Mouse (Mus musculus) liver, embryonic 11.5 days (tissue): ENCODE data around the gene Fsd2. TPM values are rescaled to one million over a fixed set of nuclear protein-coding genes. Genes with fewer than 3 reads are reported as not detected.

Experiments
- ATAC-seq: fragments of 200-750 bp; cut with Nextera tagmentation; replicated peaks from 2 replicates; pipeline ENCODE4 v1.8.0; 2017; ENCODE audit warnings: moderate number of reproducible peaks, mild to moderate bottlenecking, moderate TSS enrichment, moderate library complexity; ENCODE audit not compliant: low FRiP score
- DNase-seq: peaks from one replicate; pipeline ENCODE4 v3.0.0-alpha.2; 2017; ENCODE audit warnings: low spot score
- H3K27ac ChIP-seq: fragments of 300-500 bp; sonication (generic); 2 replicates; pipeline ENCODE4 v1.5.1; 2014; ENCODE audit warnings: mild to moderate bottlenecking, low read depth, low read length, control low read depth
- H3K27me3 ChIP-seq: fragments of 300-500 bp; sonication (generic); replicated peaks from 2 replicates; pipeline ENCODE4 v1.6.1; 2014; ENCODE audit warnings: low read length, mixed read lengths; ENCODE audit not compliant: control insufficient read depth, insufficient read depth
- H3K36me3 ChIP-seq: fragments of 300-500 bp; sonication (generic); 2 replicates; pipeline ENCODE4 v1.6.1; 2014; ENCODE audit warnings: mild to moderate bottlenecking, low read length, moderate library complexity, mixed read lengths; ENCODE audit not compliant: control insufficient read depth, insufficient read depth
- H3K4me1 ChIP-seq: fragments of 300-500 bp; sonication (generic); replicated peaks from 2 replicates; pipeline ENCODE4 v1.6.1; 2014; ENCODE audit warnings: low read length, mixed read lengths; ENCODE audit not compliant: control insufficient read depth, insufficient read depth
- H3K4me2 ChIP-seq: fragments of 300-500 bp; sonication (generic); 2 replicates; pipeline ENCODE4 v1.6.1; 2014; ENCODE audit warnings: mild to moderate bottlenecking, control low read depth, moderate library complexity
- H3K4me3 ChIP-seq: fragments of 300-500 bp; sonication (generic); 2 replicates; pipeline ENCODE4 v1.5.1; 2014; ENCODE audit warnings: low read depth, low read length, control low read depth
- H3K9ac ChIP-seq: fragments of 300-500 bp; sonication (generic); 2 replicates; pipeline ENCODE4 v1.6.1; 2014; ENCODE audit warnings: low read depth, low read length, control low read depth
- H3K9me3 ChIP-seq: fragments of 300-500 bp; sonication (generic); 2 replicates; pipeline ENCODE4 v1.6.1; 2016; ENCODE audit warnings: low read length, inconsistent platforms, mixed read lengths; ENCODE audit not compliant: control insufficient read depth
- WGBS: fragments of 180-500 bp; shearing (Covaris S2); extraction: QIAGEN DNeasy Blood & Tissue Kit; methylation state at CpG from one replicate; pipeline ENCODE4 v1.1.7; 2014; 5-methylcytosine and 5-hydroxymethylcytosine counted together
- polyA plus RNA-seq: library from polyadenylated mRNA; unstranded; fragments of >200 nt; fragmentation: Nextera tagmentation; extraction: Ambion mirVana; gene quantifications from 2 replicates; pipeline ENCODE4 v1.2.1, GENCODE M21; 2014

Fsd2 gene
- polyA plus RNA-seq, 1 experiment from 2014 or later: 0.19 TPM

- Histone ChIP-seq H3K4me3 (peak overlapping the region; percentile 95), H3K36me3 (0 out of 2 replicates have a peak, but pooled peaks cover 1% of the 10 kb centered on the region), H3K4me1 (peaks cover 14% of the 10 kb centered on the region), H3K27ac (no peak overlapping the region), H3K9ac (no peak overlapping the region), H3K27me3 (no peaks in the 10 kb centered on the region), H3K4me2 (peak overlapping the region; percentile 76), H3K9me3 (no peaks in the 10 kb centered on the region)
- DNase-seq (no peak), ATAC-seq (peak; percentile 30; the same call in 1 of the 2 replicates)
- WGBS: 6% methylated on average over 5 of the region's 5 CpGs
Observed at GRCm38 (mm10) chr7:81570752-81571107, 4.0 kb upstream of the Fsd2 start.

- no peak for ATAC-seq
- H3K36me3 ChIP-seq: no peaks in the 10 kb centered on the region
- H3K27me3 ChIP-seq: no peaks in the 10 kb centered on the region
- no peak overlapping the region for H3K27ac ChIP-seq
- no peak overlapping the region for H3K9ac ChIP-seq
- no peaks in the 10 kb centered on the region for H3K9me3 ChIP-seq
- WGBS: 92% methylated on average over 3 of the region's 3 CpGs
- H3K4me1 ChIP-seq: peaks cover 14% of the 10 kb centered on the region
- no peak overlapping the region for H3K4me2 ChIP-seq
- peak; percentile 12 for DNase-seq
- no peak overlapping the region for H3K4me3 ChIP-seq
Observed at GRCm38 (mm10) chr7:81570271-81570670, 3.5 kb upstream of the Fsd2 start.

GRCm38 (mm10) chr7:81569851-81570250 is 3.1 kb upstream of the Fsd2 start:
- DNase-seq (peak; percentile 7), ATAC-seq (no peak)
- H3K4me1 ChIP-seq: peaks cover 14% of the 10 kb centered on the region
- no peak overlapping the region for H3K27ac ChIP-seq
- H3K9ac ChIP-seq: no peak overlapping the region
- no peak overlapping the region for H3K4me2 ChIP-seq
- no peaks in the 10 kb centered on the region for H3K9me3 ChIP-seq
- no peak overlapping the region for H3K4me3 ChIP-seq
- no peaks in the 10 kb centered on the region for H3K27me3 ChIP-seq
- 93% methylated on average over 1 of the region's 1 CpGs for WGBS
- H3K36me3 ChIP-seq: no peaks in the 10 kb centered on the region

- peaks cover under 1% of the 10 kb centered on the region for H3K4me1 ChIP-seq
- H3K9me3 ChIP-seq: no peaks in the 10 kb centered on the region
- no peaks in the 10 kb centered on the region for H3K27me3 ChIP-seq
- H3K9ac ChIP-seq: no peak overlapping the region
- DNase-seq (no peak), ATAC-seq (no peak)
- H3K36me3 ChIP-seq: no peaks in the 10 kb centered on the region
- no peak overlapping the region for H3K27ac ChIP-seq
- no peak overlapping the region for H3K4me3 ChIP-seq
- 87% methylated on average over 5 of the region's 5 CpGs for WGBS
- no peak overlapping the region for H3K4me2 ChIP-seq
Observed at GRCm38 (mm10) chr7:81567396-81567795, 652 bp upstream of the Fsd2 start.

- H3K4me2 ChIP-seq: no peak overlapping the region
- DNase-seq (peak; percentile 15), ATAC-seq (no peak)
- no peaks in the 10 kb centered on the region for H3K27me3 ChIP-seq
- 53% methylated on average over 4 of the region's 4 CpGs for WGBS
- H3K4me3 ChIP-seq: no peak overlapping the region
- no peaks in the 10 kb centered on the region for H3K4me1 ChIP-seq
- H3K27ac ChIP-seq: no peak overlapping the region
- no peaks in the 10 kb centered on the region for H3K36me3 ChIP-seq
- no peaks in the 10 kb centered on the region for H3K9me3 ChIP-seq
- no peak overlapping the region for H3K9ac ChIP-seq
Observed at GRCm38 (mm10) chr7:81566332-81566731, 412 bp downstream of the Fsd2 start.

GRCm38 (mm10) chr7:81565381-81566055 is 1.2 kb downstream of the Fsd2 start:
- Histone ChIP-seq H3K4me1 (no peaks in the 10 kb centered on the region), H3K36me3 (no peaks in the 10 kb centered on the region), H3K9me3 (no peaks in the 10 kb centered on the region), H3K4me2 (no peak overlapping the region), H3K27me3 (no peaks in the 10 kb centered on the region), H3K27ac (no peak overlapping the region), H3K4me3 (no peak overlapping the region), H3K9ac (no peak overlapping the region)
- 72% methylated on average over 7 of the region's 7 CpGs for WGBS
- DNase-seq: peak; percentile 21
- no peak for ATAC-seq

GRCm38 (mm10) chr7:81564766-81565165 is 2.0 kb downstream of the Fsd2 start:
- H3K27ac ChIP-seq: no peak overlapping the region
- 78% methylated on average over 7 of the region's 7 CpGs for WGBS
- H3K36me3 ChIP-seq: no peaks in the 10 kb centered on the region
- no peak overlapping the region for H3K4me2 ChIP-seq
- H3K27me3 ChIP-seq: no peaks in the 10 kb centered on the region
- no peak overlapping the region for H3K9ac ChIP-seq
- no peaks in the 10 kb centered on the region for H3K4me1 ChIP-seq
- DNase-seq (peak; percentile 24), ATAC-seq (no peak)
- no peak overlapping the region for H3K4me3 ChIP-seq
- no peaks in the 10 kb centered on the region for H3K9me3 ChIP-seq

- no peaks in the 10 kb centered on the region for H3K9me3 ChIP-seq
- H3K4me1 ChIP-seq: no peaks in the 10 kb centered on the region
- no peak overlapping the region for H3K4me3 ChIP-seq
- 53% methylated on average over 4 of the region's 4 CpGs for WGBS
- no peaks in the 10 kb centered on the region for H3K27me3 ChIP-seq
- no peaks in the 10 kb centered on the region for H3K36me3 ChIP-seq
- no peak overlapping the region for H3K27ac ChIP-seq
- peak; percentile 5 for DNase-seq
- ATAC-seq: no peak
- no peak overlapping the region for H3K4me2 ChIP-seq
- H3K9ac ChIP-seq: no peak overlapping the region
Observed at GRCm38 (mm10) chr7:81563506-81564015, 3.2 kb downstream of the Fsd2 start.

- WGBS: 73% methylated on average over 5 of the region's 5 CpGs
- Histone ChIP-seq H3K4me1 (no peaks in the 10 kb centered on the region), H3K27ac (no peak overlapping the region), H3K4me3 (no peak overlapping the region), H3K9ac (no peak overlapping the region), H3K4me2 (no peak overlapping the region), H3K36me3 (no peaks in the 10 kb centered on the region), H3K9me3 (no peaks in the 10 kb centered on the region), H3K27me3 (no peaks in the 10 kb centered on the region)
- ATAC-seq (no peak), DNase-seq (no peak)
Observed at GRCm38 (mm10) chr7:81561211-81561610, 5.5 kb downstream of the Fsd2 start.
